Mouse (Mus musculus) lung, postnatal 0 days (tissue): ENCODE measurements around the gene Pvr.

ENCODE experiments used
- CTCF ChIP-seq: IDR thresholded peaks from 2 replicates; pipeline ENCODE4 v1.5.1; 2016; ENCODE audit warnings: antibody characterized with exemption, mild to moderate bottlenecking
- EP300 ChIP-seq: IDR thresholded peaks from 2 replicates; pipeline ENCODE4 v1.6.1; 2016; ENCODE audit warnings: antibody characterized with exemption, mild to moderate bottlenecking, control low read depth

- TF ChIP-seq CTCF: peak; percentile 95
- peak; percentile 92 for TF ChIP-seq EP300
These were observed 35.4 kb upstream of the Pvr start for GRCm38 (mm10) chr7:19956341-19956781.
